Mouse (Mus musculus) cerebellum, adult 2 months (tissue): ENCODE data around the gene Dapk2. TPM values are rescaled to one million over a fixed set of nuclear protein-coding genes. Genes with fewer than 3 reads are reported as not detected.

Source experiments
- DNase-seq, 2 experiments: peaks; one replicate each; pipeline ENCODE4 v3.0.0; 2021
- H3K27ac ChIP-seq: fragments of 200-500 bp; 2 replicates; pipeline ENCODE4 v1.5.1; 2012; ENCODE audit warnings: low read length, control low read depth, inconsistent platforms; ENCODE audit not compliant: insufficient read depth
- H3K27me3 ChIP-seq: fragments of 200-500 bp; 2 replicates; pipeline ENCODE4 v1.6.1; 2012; ENCODE audit warnings: inconsistent platforms, mild to moderate bottlenecking, low read length, moderate library complexity; ENCODE audit not compliant: control insufficient read depth, insufficient read depth
- H3K4me1 ChIP-seq: fragments of 200-500 bp; 2 replicates; pipeline ENCODE4 v1.6.1; 2011; ENCODE audit warnings: low read length; ENCODE audit not compliant: control insufficient read depth, insufficient read depth
- H3K4me3 ChIP-seq: fragments of 200-500 bp; replicated peaks from 2 replicates; pipeline ENCODE3; 2011; ENCODE audit warnings: mild to moderate bottlenecking, low read depth, low read length, control low read depth; ENCODE audit not compliant: insufficient read depth
- CTCF ChIP-seq: fragments of 200-500 bp; IDR thresholded peaks from 2 replicates; pipeline ENCODE4 v1.5.1; 2011; ENCODE audit warnings: low read depth, mild to moderate bottlenecking, control low read depth, low read length, moderate library complexity, borderline replicate concordance; ENCODE audit not compliant: insufficient read depth
- POLR2A ChIP-seq: fragments of 200-500 bp; IDR thresholded peaks from 2 replicates; pipeline ENCODE4 v1.6.1; 2011; ENCODE audit warnings: low read length, control low read depth, borderline replicate concordance; ENCODE audit not compliant: insufficient read depth
- WGBS: fragments of 180-500 bp; shearing (Covaris S2); methylation state at CpG from one replicate; pipeline ENCODE4 v1.1.7; 2018; 5-methylcytosine and 5-hydroxymethylcytosine counted together
- polyA plus RNA-seq: library from polyadenylated mRNA; depleted of rRNA; stranded (reverse); fragments of >200 nt; gene quantifications from 2 replicates; pipeline ENCODE4 v1.2.3, GENCODE M21; 2012

Gene Dapk2
- polyA plus RNA-seq, 1 experiment: 3.6 TPM

DNA sequence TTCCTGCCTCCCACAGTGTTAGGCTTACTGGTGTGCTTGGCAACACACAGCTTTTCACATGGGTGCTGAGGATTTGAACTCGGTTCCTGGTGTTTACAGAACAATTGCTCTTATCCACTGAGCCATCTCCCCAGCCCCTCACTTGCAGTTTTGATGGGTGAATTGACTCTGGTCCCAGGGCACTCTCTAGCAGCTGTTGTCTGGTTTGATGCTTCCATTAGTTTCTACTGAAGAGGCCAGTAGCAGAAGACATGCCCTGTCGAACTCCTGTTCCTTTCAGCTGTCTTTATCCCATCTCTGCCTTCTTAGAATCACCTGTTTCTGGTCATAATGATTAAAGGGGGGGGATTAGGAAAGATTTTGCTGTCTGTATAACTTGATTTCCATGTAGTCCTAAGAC is 65.8 kb downstream of the Dapk2 start:
- no peak for DNase-seq

GRCm38 (mm10) chr9:66225737-66226485 is 67.9 kb downstream of the Dapk2 start:
- DNase-seq: no peak
- H3K4me3 ChIP-seq: no peak overlapping the region
- no peaks in the 10 kb centered on the region for H3K4me1 ChIP-seq
- 86% methylated on average over 5 of the region's 5 CpGs for WGBS
- TF ChIP-seq CTCF (no peak), POLR2A (no peak)
- H3K27ac ChIP-seq: no peak overlapping the region
- no peaks in the 10 kb centered on the region for H3K27me3 ChIP-seq

More for the DNA sequence above, 65.8 kb downstream of the Dapk2 start:
- TF ChIP-seq POLR2A (no peak), CTCF (no peak)
- Histone ChIP-seq H3K27ac (no peak overlapping the region), H3K4me1 (peaks cover 7% of the 10 kb centered on the region; the same call in 1 of the 2 replicates), H3K27me3 (no peaks in the 10 kb centered on the region), H3K4me3 (no peak overlapping the region)
- 72% methylated on average over 2 of the region's 2 CpGs for WGBS

GRCm38 (mm10) chr9:66228456-66229151 is 70.6 kb downstream of the Dapk2 start:
- DNase-seq: no peak
- Histone ChIP-seq H3K4me3 (no peak overlapping the region), H3K4me1 (peaks cover 3% of the 10 kb centered on the region), H3K27me3 (no peaks in the 10 kb centered on the region), H3K27ac (no peak overlapping the region)
- 69% methylated on average over 2 of the region's 2 CpGs for WGBS
- no peak for TF ChIP-seq POLR2A
- TF ChIP-seq CTCF: no peak

DNA sequence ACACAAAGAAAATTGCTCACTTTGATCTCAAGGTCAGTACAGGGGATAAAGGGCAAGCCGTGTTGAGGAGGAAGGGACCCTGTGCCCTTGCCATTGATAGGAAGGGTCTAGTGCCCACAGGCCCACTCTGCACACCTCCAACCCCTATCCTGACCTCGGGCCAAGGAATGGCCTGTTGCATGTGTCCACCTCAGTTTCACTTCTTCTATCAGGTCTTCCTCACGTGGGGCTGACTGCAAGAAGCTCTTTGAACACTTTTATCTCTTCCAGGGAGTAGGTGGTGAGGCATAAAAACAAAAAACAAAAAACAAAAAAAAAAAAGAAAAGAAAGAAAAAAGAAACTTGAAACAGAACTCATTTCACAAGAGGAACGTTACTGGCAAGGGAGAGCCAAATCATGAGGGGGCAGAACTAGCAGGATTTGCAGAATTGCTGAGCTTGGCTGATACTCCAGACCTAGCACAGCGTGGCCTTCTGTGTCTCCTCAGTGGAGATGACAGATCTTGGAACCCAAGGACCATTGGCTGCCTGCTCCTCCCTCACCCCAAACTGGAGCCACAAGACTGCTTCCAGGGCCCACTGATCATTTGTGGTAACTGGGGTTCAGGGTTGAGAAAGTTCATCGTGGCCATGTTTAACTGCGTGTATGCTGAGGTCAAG is 73.9 kb downstream of the Dapk2 start:
- no peak overlapping the region for H3K27ac ChIP-seq
- H3K27me3 ChIP-seq: no peaks in the 10 kb centered on the region
- peaks cover 3% of the 10 kb centered on the region for H3K4me1 ChIP-seq
- H3K4me3 ChIP-seq: no peak overlapping the region
- TF ChIP-seq POLR2A (no peak), CTCF (no peak)
- 64% methylated on average over 7 of the region's 7 CpGs for WGBS
- DNase-seq: peak in 1 of 2 experiments; percentile 26

DNA sequence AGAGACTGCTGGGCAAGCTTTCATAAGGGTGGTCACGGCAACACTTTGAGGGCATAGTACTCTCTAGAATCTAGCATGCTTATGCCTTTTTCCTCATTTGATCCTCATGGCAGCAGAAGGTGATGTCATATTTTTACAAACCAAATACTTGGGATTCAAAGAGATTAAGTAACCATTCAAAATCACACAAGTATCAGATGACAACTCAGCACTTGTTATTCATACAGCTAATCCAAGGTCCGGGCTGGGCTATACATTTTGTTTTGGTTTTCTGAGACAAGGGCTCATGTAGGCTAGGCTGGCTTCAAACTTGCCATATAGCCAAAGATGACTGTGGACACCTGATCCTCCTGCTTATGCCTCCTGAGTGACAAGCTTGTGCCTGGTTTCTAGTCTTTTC is 78.6 kb downstream of the Dapk2 start:
- Histone ChIP-seq H3K27ac (no peak overlapping the region), H3K27me3 (no peaks in the 10 kb centered on the region), H3K4me1 (peaks cover 10% of the 10 kb centered on the region), H3K4me3 (no peak overlapping the region)
- DNase-seq: no peak
- TF ChIP-seq POLR2A: no peak
- TF ChIP-seq CTCF: no peak
- 95% methylated on average over 2 of the region's 2 CpGs for WGBS

GRCm38 (mm10) chr9:66237742-66238141 is 79.7 kb downstream of the Dapk2 start:
- Histone ChIP-seq H3K4me3 (no peak overlapping the region), H3K4me1 (peaks cover 7% of the 10 kb centered on the region), H3K27me3 (no peaks in the 10 kb centered on the region), H3K27ac (no peak overlapping the region)
- TF ChIP-seq POLR2A (no peak), CTCF (no peak)
- WGBS: 84% methylated on average over 1 of the region's 1 CpGs
- no peak for DNase-seq

DNA sequence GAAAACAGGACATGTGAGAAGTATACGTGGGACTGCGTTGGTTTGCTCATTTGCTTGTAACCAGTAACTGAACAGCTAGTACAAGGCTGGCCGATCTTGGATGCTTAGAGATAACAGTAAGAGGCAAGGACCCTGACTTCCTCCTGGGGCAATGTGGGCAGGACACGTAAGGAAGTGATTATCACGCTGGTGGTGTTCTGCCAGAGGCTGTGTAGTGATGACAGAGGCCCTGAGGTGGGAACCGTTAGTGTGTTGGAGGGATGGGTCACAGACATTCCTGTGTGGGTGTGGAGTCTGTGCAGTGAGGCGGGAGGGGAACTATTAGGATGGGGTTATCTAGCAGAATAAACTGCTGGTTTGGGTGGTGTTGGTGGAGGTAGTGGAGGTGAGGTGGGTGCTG is 81.2 kb downstream of the Dapk2 start:
- Histone ChIP-seq H3K27ac (no peak overlapping the region), H3K4me3 (no peak overlapping the region), H3K27me3 (no peaks in the 10 kb centered on the region), H3K4me1 (peaks cover 7% of the 10 kb centered on the region)
- WGBS: 94% methylated on average over 7 of the region's 7 CpGs
- no peak for DNase-seq
- TF ChIP-seq POLR2A: no peak
- TF ChIP-seq CTCF: no peak

DNA sequence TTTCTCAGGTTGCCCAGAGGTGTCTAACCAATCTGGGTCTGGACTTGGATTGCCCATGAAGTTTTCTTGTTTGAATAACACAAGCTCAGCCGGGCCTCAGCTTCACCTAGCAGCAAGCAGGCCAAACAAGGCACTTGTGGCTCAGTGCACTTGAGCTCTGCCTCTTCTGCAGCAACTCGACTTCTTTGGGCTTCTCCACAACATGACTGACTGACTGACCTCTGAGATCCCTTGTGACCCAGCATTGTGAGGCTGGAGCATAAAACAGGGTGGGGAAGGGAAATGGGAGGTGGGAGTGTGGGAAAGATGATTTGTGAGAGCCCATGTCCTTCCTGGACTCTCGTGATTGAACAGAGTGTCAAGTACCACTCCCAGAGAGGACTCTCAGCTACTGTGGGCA is 81.7 kb downstream of the Dapk2 start:
- no peak for TF ChIP-seq POLR2A
- TF ChIP-seq CTCF: no peak
- WGBS: 93% methylated on average over 3 of the region's 3 CpGs
- peaks cover 7% of the 10 kb centered on the region for H3K4me1 ChIP-seq

More for the DNA sequence above, 81.7 kb downstream of the Dapk2 start:
- no peak overlapping the region for H3K27ac ChIP-seq
- DNase-seq: no peak
- no peak overlapping the region for H3K4me3 ChIP-seq
- H3K27me3 ChIP-seq: no peaks in the 10 kb centered on the region
